Mouse (Mus musculus): Measurements from ENCODE around the gene Bbc3. TPM values are rescaled to one million over a fixed set of nuclear protein-coding genes. Genes with fewer than 3 reads are reported as not detected.

Gene Bbc3
- total RNA-seq, 2 experiments from 2014 or later: 9.5 to 9.8 TPM

Other genes with a start within 250 kb of the Bbc3 start
- gene Zfp541, start 246.6 kb upstream of the Bbc3 start, total RNA-seq (2021): not detected
- 100 to 1,000 TPM in 1 of 2 experiments, 10 to 100 TPM in 1; 93.2 to 100 TPM for gene Napa, start 209.9 kb upstream of the Bbc3 start, total RNA-seq (2021)
- gene Kptn, start 188.5 kb upstream of the Bbc3 start, total RNA-seq (2021): 10 to 100 TPM; 24.1 to 27.7 TPM
- gene Slc8a2, start 178.6 kb upstream of the Bbc3 start, total RNA-seq (2021): 1 to 10 TPM; 1.3 to 1.4 TPM
- gene Meis3, start 133.3 kb upstream of the Bbc3 start, total RNA-seq (2021): 1 to 10 TPM; 6.1 to 6.5 TPM
- gene Dhx34, start 86.4 kb upstream of the Bbc3 start, total RNA-seq (2021): 1 to 10 TPM; 7.5 to 9.9 TPM
- under 1 TPM; 0.38 to 0.50 TPM for gene C5ar2, start 64.2 kb upstream of the Bbc3 start, total RNA-seq (2021)
- 1 to 10 TPM; 4.6 to 4.8 TPM for gene C5ar1, start 48.9 kb upstream of the Bbc3 start, total RNA-seq (2021)
- gene Inafm1, start 34.8 kb upstream of the Bbc3 start, total RNA-seq (2021): 10 to 100 TPM; 15.6 to 15.7 TPM
- gene Ccdc9, start 21.6 kb upstream of the Bbc3 start, total RNA-seq (2021): 10 to 100 TPM; 38.2 to 39.1 TPM
- gene Sae1, start 79.4 kb downstream of the Bbc3 start, total RNA-seq (2021): 10 to 100 TPM; 64.9 to 69.5 TPM
- 10 to 100 TPM; 37.8 TPM for gene Zc3h4, start 92.5 kb downstream of the Bbc3 start, total RNA-seq (2021)
- gene Tmem160, start 144.4 kb downstream of the Bbc3 start, total RNA-seq (2021): 10 to 100 TPM; 78.0 to 87.1 TPM
- gene Npas1, start 169.3 kb downstream of the Bbc3 start, total RNA-seq (2021): not detected

All from heart, postnatal 10 days (tissue).